Mouse (Mus musculus): ENCODE measurements around the gene Glt6d1. TPM values are rescaled to one million over a fixed set of nuclear protein-coding genes. Genes with fewer than 3 reads are reported as not detected.

The Glt6d1 gene
- total and polyA plus RNA-seq, 3 experiments, result not detected

DNA sequence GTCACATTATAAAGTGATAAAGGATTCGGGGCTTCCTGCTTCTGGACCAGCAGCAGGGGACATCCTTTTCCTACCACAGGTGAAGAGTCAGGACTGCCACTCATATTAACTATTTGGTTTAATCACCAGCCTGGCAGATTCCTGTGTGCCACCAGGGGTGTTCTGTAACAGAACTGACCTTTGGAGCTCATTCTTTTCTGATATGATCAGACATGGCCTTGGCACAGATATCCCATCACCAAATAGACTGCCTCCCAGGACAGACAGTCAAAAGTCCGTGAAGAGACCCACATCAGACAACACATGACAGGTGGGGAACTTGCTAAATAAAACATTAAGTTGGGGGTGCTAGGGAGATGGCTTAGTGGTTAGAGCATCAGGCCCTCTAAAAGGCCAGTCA is 3.9 kb downstream of the Glt6d1 start:
- in situ Hi-C loops (cut with MboI; ENCODE audit: low pct_ligation_motif_present, low pct_unique_long_range_greater_than_20kb, low sequenced_read_pairs), result no loop called here
- no peak for DNase-seq (ENCODE audit: extremely low read depth)
- peaks cover 3% of the 10 kb centered on the region for H3K9me3 ChIP-seq (replicated peaks; ENCODE audit: low read length)
- no peak overlapping the region for H3K4me2 ChIP-seq (ENCODE audit: insufficient read depth, low read depth, poor library complexity, severe bottlenecking)
- no peak overlapping the region for H3K4me3 ChIP-seq (replicated peaks in 1 of 3; ENCODE audit: low read depth in 2 of 3, low read length in 2 of 3, poor library complexity in 1 of 3)
- H3K27me3 ChIP-seq (replicated peaks), result peaks cover 23% of the 10 kb centered on the region
- no peaks in the 10 kb centered on the region for H3K79me2 ChIP-seq (replicated peaks; ENCODE audit: control insufficient read depth, extremely low read depth, insufficient read depth, poor library complexity, severe bottlenecking)
- H3K36me3 ChIP-seq (replicated peaks in 1 of 2; ENCODE audit: control insufficient read depth in 1 of 2, insufficient read depth in 1 of 2, low read length in 1 of 2), result no peaks in the 10 kb centered on the region
- no peaks in the 10 kb centered on the region; a peak in 1 of 4 replicates for H3K4me1 ChIP-seq (ENCODE audit: control insufficient read depth in 1 of 2, insufficient read depth in 2 of 2)
- dilution Hi-C loops (cut with MboI; ENCODE audit: extremely low pct_ligation_motif_present, extremely low pct_unique_long_range_greater_than_20kb, low sequenced_read_pairs), result no loop called here
- no peak overlapping the region for H3K27ac ChIP-seq (ENCODE audit: insufficient read depth, low read depth)
- no peak overlapping the region for H3K9ac ChIP-seq (ENCODE audit: insufficient read depth, low read depth)
- no peak for TF ChIP-seq MAFK (IDR thresholded peaks at IDR 0.05; ENCODE audit: insufficient replicate concordance, low read length)
- TF ChIP-seq NELFE (IDR thresholded peaks at IDR 0.05; ENCODE audit: low read depth, low read length), result no peak
- TF ChIP-seq CTCF (conservative IDR thresholded peaks at IDR 0.05 in 1 of 2, IDR thresholded peaks at IDR 0.05 in 1 of 2; ENCODE audit: low read depth in 2 of 2, low read length in 2 of 2), result no peak
- TF ChIP-seq TCF12 (IDR thresholded peaks at IDR 0.05; ENCODE audit: low read depth, low read length), result no peak
- no peak for TF ChIP-seq BHLHE40 (IDR thresholded peaks at IDR 0.05; ENCODE audit: low read depth, low read length)
- no peak for TF ChIP-seq JUND (conservative IDR thresholded peaks at IDR 0.05; ENCODE audit: low read depth, low read length)
- no peak for TF ChIP-seq CHD2 (IDR thresholded peaks at IDR 0.05; ENCODE audit: low read length)
- no peak for TF ChIP-seq POLR2A (IDR thresholded peaks at IDR 0.05; ENCODE audit: low read depth, low read length)
- no peak for TF ChIP-seq SMC3 (IDR thresholded peaks at IDR 0.05; ENCODE audit: low read depth, low read length)
- no peak for TF ChIP-seq HCFC1 (IDR thresholded peaks at IDR 0.05; ENCODE audit: low read depth, low read length)
- no peak for TF ChIP-seq UBTF (IDR thresholded peaks at IDR 0.05; ENCODE audit: low read depth, low read length)
- no peak for TF ChIP-seq ETS1 (conservative IDR thresholded peaks at IDR 0.05; ENCODE audit: low read depth, low read length)

DNA sequence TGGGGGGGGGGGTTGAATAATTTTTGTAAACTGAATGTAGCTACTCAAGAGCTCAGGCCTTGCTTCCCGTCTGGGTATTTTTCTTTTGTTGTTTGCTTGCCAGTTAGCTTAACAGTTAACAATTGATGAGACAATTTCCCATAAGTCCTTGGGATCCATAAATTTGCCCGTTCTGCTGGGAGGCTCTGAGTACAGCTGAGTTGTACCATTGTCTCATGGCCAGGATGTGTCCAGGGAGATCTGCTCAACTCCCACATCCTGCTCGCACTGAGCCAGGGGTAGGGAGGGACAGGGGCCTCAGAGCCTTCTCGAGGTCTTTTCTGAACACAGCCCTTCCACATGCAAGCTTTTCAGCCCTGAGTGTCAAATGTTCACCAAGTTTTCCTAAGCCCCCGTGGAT is 17.6 kb downstream of the Glt6d1 start:
- Histone ChIP-seq H3K9ac (ENCODE audit: insufficient read depth, low read depth) (no peak overlapping the region), H3K9me3 (replicated peaks; ENCODE audit: low read length) (no peaks in the 10 kb centered on the region), H3K4me1 (ENCODE audit: control insufficient read depth in 1 of 2, insufficient read depth in 2 of 2) (no peaks in the 10 kb centered on the region), H3K79me2 (replicated peaks; ENCODE audit: control insufficient read depth, extremely low read depth, insufficient read depth, poor library complexity, severe bottlenecking) (no peaks in the 10 kb centered on the region), H3K36me3 (replicated peaks in 1 of 2; ENCODE audit: control insufficient read depth in 1 of 2, insufficient read depth in 1 of 2, low read length in 1 of 2) (no peaks in the 10 kb centered on the region), H3K4me3 (replicated peaks in 1 of 3; ENCODE audit: low read depth in 2 of 3, low read length in 2 of 3, poor library complexity in 1 of 3) (no peak overlapping the region), H3K27me3 (replicated peaks) (peaks cover 35% of the 10 kb centered on the region), H3K4me2 (ENCODE audit: insufficient read depth, low read depth, poor library complexity, severe bottlenecking) (no peak overlapping the region), H3K27ac (ENCODE audit: insufficient read depth, low read depth) (no peak overlapping the region)
- TF ChIP-seq E2F4 (IDR thresholded peaks at IDR 0.05; ENCODE audit: insufficient replicate concordance, low read depth, low read length) (no peak), PAX5 (IDR thresholded peaks at IDR 0.05; ENCODE audit: low read length) (no peak), ZMIZ1 (IDR thresholded peaks at IDR 0.05; ENCODE audit: low read depth, low read length) (no peak), NELFE (IDR thresholded peaks at IDR 0.05; ENCODE audit: low read depth, low read length) (no peak)
- in situ Hi-C loops (cut with MboI; ENCODE audit: low pct_ligation_motif_present, low pct_unique_long_range_greater_than_20kb, low sequenced_read_pairs) (no loop called here), dilution Hi-C loops (cut with MboI; ENCODE audit: extremely low pct_ligation_motif_present, extremely low pct_unique_long_range_greater_than_20kb, low sequenced_read_pairs) (no loop called here)
- DNase-seq (ENCODE audit: extremely low read depth), result no peak

DNA sequence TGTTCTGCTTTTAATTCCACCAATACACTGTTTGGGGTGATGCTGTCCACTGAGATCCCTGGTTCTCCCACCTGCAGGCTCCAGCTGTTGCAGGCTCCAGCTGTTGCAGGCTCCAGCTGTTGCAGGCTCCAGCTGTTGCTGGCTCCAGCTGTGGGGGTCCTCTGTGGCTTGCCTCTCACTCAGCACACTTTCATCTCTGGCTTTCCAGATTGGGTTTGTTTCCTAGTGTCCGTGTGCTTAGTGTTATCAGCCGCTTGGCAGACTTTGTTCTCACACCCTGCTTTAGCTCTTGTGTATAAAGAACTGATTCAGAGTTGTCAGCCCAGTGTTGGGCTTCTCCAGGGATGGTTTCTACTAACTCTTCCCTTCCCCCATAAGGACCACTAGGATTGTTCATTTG is 18.0 kb downstream of the Glt6d1 start:
- no peaks in the 10 kb centered on the region for H3K79me2 ChIP-seq (replicated peaks; ENCODE audit: control insufficient read depth, extremely low read depth, insufficient read depth, poor library complexity, severe bottlenecking)
- DNase-seq (ENCODE audit: extremely low read depth), result no peak
- no peaks in the 10 kb centered on the region for H3K36me3 ChIP-seq (replicated peaks in 1 of 2; ENCODE audit: control insufficient read depth in 1 of 2, insufficient read depth in 1 of 2, low read length in 1 of 2)
- no peaks in the 10 kb centered on the region for H3K4me1 ChIP-seq (ENCODE audit: control insufficient read depth in 1 of 2, insufficient read depth in 2 of 2)
- TF ChIP-seq HCFC1 (IDR thresholded peaks at IDR 0.05; ENCODE audit: low read depth, low read length), result no peak
- no peak for TF ChIP-seq USF2 (conservative IDR thresholded peaks at IDR 0.05; ENCODE audit: low read depth, low read length)
- no peaks in the 10 kb centered on the region for H3K9me3 ChIP-seq (replicated peaks; ENCODE audit: low read length)
- H3K27me3 ChIP-seq (replicated peaks), result peaks cover 39% of the 10 kb centered on the region
- no peak overlapping the region for H3K4me3 ChIP-seq (replicated peaks in 1 of 3; ENCODE audit: low read depth in 2 of 3, low read length in 2 of 3, poor library complexity in 1 of 3)
- in situ Hi-C loops (cut with MboI; ENCODE audit: low pct_ligation_motif_present, low pct_unique_long_range_greater_than_20kb, low sequenced_read_pairs), result no loop called here
- dilution Hi-C loops (cut with MboI; ENCODE audit: extremely low pct_ligation_motif_present, extremely low pct_unique_long_range_greater_than_20kb, low sequenced_read_pairs), result no loop called here
- no peak overlapping the region for H3K9ac ChIP-seq (ENCODE audit: insufficient read depth, low read depth)
- H3K27ac ChIP-seq (ENCODE audit: insufficient read depth, low read depth), result no peak overlapping the region
- H3K4me2 ChIP-seq (ENCODE audit: insufficient read depth, low read depth, poor library complexity, severe bottlenecking), result no peak overlapping the region

Data from CH12.LX (cell line).